Mouse (Mus musculus) MEL (cell line): Measurements from ENCODE around the gene Lyrm2.

Experiments
- CHD2 ChIP-seq: IDR thresholded peaks from 2 replicates; pipeline ENCODE4 v1.6.1; 2011; ENCODE audit warnings: low read length, improper control_type of control experiment
- CTCF ChIP-seq, 3 experiments: IDR thresholded peaks in 2 of 3; conservative IDR thresholded peaks in 1 of 3; 2 replicates each; pipeline ENCODE4 v1.5.1; 2011 to 2012; ENCODE audit warnings: low read length in 3 of 3, low read depth in 2 of 3, mild to moderate bottlenecking in 2 of 3, improper control_type of control experiment in 1 of 3, inconsistent platforms in 1 of 3, mixed read lengths in 1 of 3, moderate library complexity in 1 of 3; ENCODE audit not compliant: control insufficient read depth in 1 of 3, insufficient read depth in 1 of 3, poor library complexity in 1 of 3, severe bottlenecking in 1 of 3
- GATA1 ChIP-seq: IDR thresholded peaks from 2 replicates; pipeline ENCODE4 v1.6.1; 2011; ENCODE audit warnings: low read depth, low read length, improper control_type of control experiment
- NELFE ChIP-seq: IDR thresholded peaks from 2 replicates; pipeline ENCODE4 v1.6.1; 2011; ENCODE audit warnings: low read depth, low read length, improper control_type of control experiment
- NRF1 ChIP-seq: IDR thresholded peaks from 2 replicates; pipeline ENCODE4 v1.6.1; 2014; ENCODE audit warnings: low read depth, mild to moderate bottlenecking, inconsistent platforms, low read length, improper control_type of control experiment, moderate library complexity; ENCODE audit not compliant: poor library complexity, insufficient read depth, severe bottlenecking
- POLR2A ChIP-seq, 2 experiments: IDR thresholded peaks; 2 replicates each; pipeline ENCODE4 v1.6.1; 2011 to 2012; ENCODE audit warnings: low read length in 2 of 2, mild to moderate bottlenecking in 2 of 2, control low read depth in 1 of 2, improper control_type of control experiment in 1 of 2, low read depth in 1 of 2, moderate library complexity in 1 of 2; ENCODE audit not compliant: control insufficient read depth in 1 of 2, insufficient read depth in 1 of 2, poor library complexity in 1 of 2
- TAL1 ChIP-seq: IDR thresholded peaks from 2 replicates; pipeline ENCODE4 v1.6.1; 2012; ENCODE audit warnings: mild to moderate bottlenecking, inconsistent platforms, low read length, moderate library complexity, mixed read lengths
- TCF12 ChIP-seq: IDR thresholded peaks from 2 replicates; pipeline ENCODE4 v1.6.1; 2014; ENCODE audit warnings: low read depth, mild to moderate bottlenecking, inconsistent platforms, low read length, improper control_type of control experiment, moderate library complexity
- UBTF ChIP-seq: IDR thresholded peaks from 2 replicates; pipeline ENCODE4 v1.6.1; 2012; ENCODE audit warnings: low read depth, mild to moderate bottlenecking, inconsistent platforms, low read length, improper control_type of control experiment, moderate library complexity, borderline replicate concordance; ENCODE audit not compliant: insufficient read depth
- ZNF384 ChIP-seq: IDR thresholded peaks from 2 replicates; pipeline ENCODE4 v1.6.1; 2012; ENCODE audit warnings: low read depth, mild to moderate bottlenecking, inconsistent platforms, low read length, improper control_type of control experiment

- no peak for TF ChIP-seq POLR2A (IDR thresholded peaks at IDR 0.05; ENCODE audit: control insufficient read depth in 1 of 2, insufficient read depth in 1 of 2, low read depth in 1 of 2, low read length in 2 of 2, poor library complexity in 1 of 2)
- TF ChIP-seq CTCF (IDR thresholded peaks at IDR 0.05 in 2 of 3, conservative IDR thresholded peaks at IDR 0.05 in 1 of 3; ENCODE audit: control insufficient read depth in 1 of 3, insufficient read depth in 1 of 3, low read depth in 2 of 3, low read length in 3 of 3, poor library complexity in 1 of 3, severe bottlenecking in 1 of 3) = no peak
- TF ChIP-seq GATA1 = no peak
- TF ChIP-seq NELFE = no peak
- TF ChIP-seq UBTF = no peak
- TF ChIP-seq NRF1 = no peak
- no peak for TF ChIP-seq TAL1
- TF ChIP-seq TCF12 = no peak
- no peak for TF ChIP-seq CHD2
- no peak for TF ChIP-seq ZNF384
These were observed 32.6 kb upstream of the Lyrm2 start for GRCm38 (mm10) chr4:32767471-32767870.
